Mouse (Mus musculus): ENCODE results near the gene Pim1. TPM values are rescaled to one million over a fixed set of nuclear protein-coding genes. Genes with fewer than 3 reads are reported as not detected.

Gene Pim1
- polyA plus RNA-seq, 1 experiment from 2014 or later: 7.6 TPM

DNA sequence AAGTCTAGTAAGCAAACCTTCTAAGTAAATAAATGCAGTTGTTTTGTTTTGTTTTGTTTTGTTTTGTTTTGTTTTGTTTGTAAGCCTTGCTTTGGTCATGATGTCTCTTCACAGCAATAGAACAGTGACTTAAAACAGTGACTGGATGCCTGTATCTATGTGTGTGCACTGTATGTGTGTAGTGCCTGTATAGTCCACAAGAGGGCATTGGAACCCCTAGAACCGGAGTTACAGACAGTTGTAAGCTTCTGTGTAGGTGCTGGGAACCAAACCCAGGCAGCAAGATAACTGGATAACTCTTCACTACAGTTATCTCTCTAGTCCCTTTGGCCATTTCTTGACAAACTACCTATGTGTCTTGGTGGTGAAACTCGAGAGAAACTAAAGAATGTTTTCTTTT is 35.1 kb downstream of the Pim1 start:
- Histone ChIP-seq H3K4me1 (ENCODE audit: control insufficient read depth, insufficient read depth, low read length) (no peaks in the 10 kb centered on the region), H3K36me3 (ENCODE audit: control insufficient read depth, insufficient read depth, low read length) (no peaks in the 10 kb centered on the region), H3K4me2 (ENCODE audit: low read depth, low read length) (no peak overlapping the region), H3K27me3 (ENCODE audit: control insufficient read depth, insufficient read depth, low read length) (no peaks in the 10 kb centered on the region), H3K9ac (replicated peaks; ENCODE audit: low read depth, low read length) (no peak overlapping the region), H3K9me3 (ENCODE audit: control insufficient read depth, low read length) (0 out of 2 replicates have a peak, but pooled peaks cover 2% of the 10 kb centered on the region), H3K27ac (ENCODE audit: low read depth, low read length) (no peak overlapping the region), H3K4me3 (ENCODE audit: low read depth, low read length) (no peak overlapping the region)
- WGBS: 79% methylated on average over 2 of the region's 2 CpGs
- ATAC-seq (ENCODE audit: low read depth): no peak

DNA sequence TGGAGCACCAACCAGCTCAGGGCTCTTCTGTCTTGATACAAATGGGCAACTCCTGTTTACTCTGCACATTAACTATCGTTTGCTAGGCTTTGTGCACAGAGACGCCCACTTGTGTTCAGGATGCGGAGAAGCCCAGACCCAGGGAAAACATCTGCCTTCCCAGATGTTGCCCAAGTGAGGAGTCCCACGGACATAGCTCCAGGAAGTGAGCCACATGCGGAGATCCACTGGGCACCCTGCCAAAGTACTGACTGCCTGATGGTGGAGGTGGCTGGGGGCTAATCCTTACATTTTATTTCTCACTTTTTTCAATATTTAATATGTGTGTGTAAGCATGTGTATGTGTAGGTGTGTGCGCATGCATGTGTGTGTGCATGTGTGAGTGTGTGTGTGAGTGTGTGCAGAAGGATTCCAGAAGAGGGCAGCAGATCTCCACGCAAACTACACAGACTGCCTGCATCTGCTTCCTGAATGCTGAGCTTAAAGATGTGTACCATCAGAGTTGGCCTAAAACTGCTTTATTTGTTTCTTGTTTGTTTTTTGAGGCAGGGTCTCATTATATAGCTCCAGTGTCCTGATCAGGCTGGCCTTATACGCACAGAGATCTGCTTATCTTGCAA is 38.1 kb downstream of the Pim1 start:
- Histone ChIP-seq H3K36me3 (ENCODE audit: control insufficient read depth, insufficient read depth, low read length) (no peaks in the 10 kb centered on the region), H3K27ac (ENCODE audit: low read depth, low read length) (no peak overlapping the region)
- ATAC-seq (ENCODE audit: low read depth): no peak

GRCm38 (mm10) chr17:29530508-29530907 is 40.0 kb downstream of the Pim1 start:
- Histone ChIP-seq H3K27ac (ENCODE audit: low read depth, low read length) (no peak overlapping the region), H3K9me3 (ENCODE audit: control insufficient read depth, low read length) (0 out of 2 replicates have a peak, but pooled peaks cover 2% of the 10 kb centered on the region), H3K4me3 (ENCODE audit: low read depth, low read length) (no peak overlapping the region), H3K4me2 (ENCODE audit: low read depth, low read length) (no peak overlapping the region), H3K9ac (replicated peaks; ENCODE audit: low read depth, low read length) (no peak overlapping the region), H3K36me3 (ENCODE audit: control insufficient read depth, insufficient read depth, low read length) (no peaks in the 10 kb centered on the region), H3K4me1 (ENCODE audit: control insufficient read depth, insufficient read depth, low read length) (no peaks in the 10 kb centered on the region), H3K27me3 (ENCODE audit: control insufficient read depth, insufficient read depth, low read length) (no peaks in the 10 kb centered on the region)
- WGBS: 81% methylated on average over 6 of the region's 6 CpGs
- ATAC-seq (ENCODE audit: low read depth): no peak

More for the DNA sequence above, 38.1 kb downstream of the Pim1 start:
- no peak overlapping the region for H3K4me3 ChIP-seq (ENCODE audit: low read depth, low read length)
- H3K9me3 ChIP-seq (ENCODE audit: control insufficient read depth, low read length): 0 out of 2 replicates have a peak, but pooled peaks cover 2% of the 10 kb centered on the region
- no peaks in the 10 kb centered on the region for H3K4me1 ChIP-seq (ENCODE audit: control insufficient read depth, insufficient read depth, low read length)
- H3K9ac ChIP-seq (replicated peaks; ENCODE audit: low read depth, low read length): no peak overlapping the region
- no peaks in the 10 kb centered on the region for H3K27me3 ChIP-seq (ENCODE audit: control insufficient read depth, insufficient read depth, low read length)
- H3K4me2 ChIP-seq (ENCODE audit: low read depth, low read length): no peak overlapping the region
- WGBS: 77% methylated on average over 8 of the region's 8 CpGs

DNA sequence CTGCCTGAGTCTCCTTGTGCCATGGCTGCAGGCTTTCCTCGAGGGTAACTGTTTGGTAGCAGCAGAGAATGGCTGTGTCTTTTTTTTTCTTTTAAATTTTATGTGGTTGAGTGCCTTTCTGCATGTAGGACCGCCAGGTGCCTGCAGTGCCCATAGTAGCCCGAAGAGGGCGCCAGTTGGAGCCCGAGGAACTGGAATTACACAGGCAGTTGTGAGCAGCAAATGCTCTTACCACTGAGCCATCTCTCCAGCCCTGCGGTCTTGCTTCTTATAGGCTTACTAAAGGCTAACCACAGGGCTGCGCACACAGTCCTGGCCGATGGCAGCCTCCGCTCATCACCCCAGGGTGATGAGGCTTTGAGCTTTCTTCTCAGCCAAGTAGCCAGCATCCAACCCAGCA is 40.7 kb downstream of the Pim1 start:
- Histone ChIP-seq H3K27ac (ENCODE audit: low read depth, low read length) (no peak overlapping the region), H3K4me2 (ENCODE audit: low read depth, low read length) (no peak overlapping the region), H3K36me3 (ENCODE audit: control insufficient read depth, insufficient read depth, low read length) (no peaks in the 10 kb centered on the region), H3K9me3 (ENCODE audit: control insufficient read depth, low read length) (no peaks in the 10 kb centered on the region), H3K4me1 (ENCODE audit: control insufficient read depth, insufficient read depth, low read length) (no peaks in the 10 kb centered on the region), H3K4me3 (ENCODE audit: low read depth, low read length) (no peak overlapping the region), H3K27me3 (ENCODE audit: control insufficient read depth, insufficient read depth, low read length) (no peaks in the 10 kb centered on the region), H3K9ac (replicated peaks; ENCODE audit: low read depth, low read length) (no peak overlapping the region)
- ATAC-seq (ENCODE audit: low read depth): no peak
- WGBS: 80% methylated on average over 9 of the region's 9 CpGs

DNA sequence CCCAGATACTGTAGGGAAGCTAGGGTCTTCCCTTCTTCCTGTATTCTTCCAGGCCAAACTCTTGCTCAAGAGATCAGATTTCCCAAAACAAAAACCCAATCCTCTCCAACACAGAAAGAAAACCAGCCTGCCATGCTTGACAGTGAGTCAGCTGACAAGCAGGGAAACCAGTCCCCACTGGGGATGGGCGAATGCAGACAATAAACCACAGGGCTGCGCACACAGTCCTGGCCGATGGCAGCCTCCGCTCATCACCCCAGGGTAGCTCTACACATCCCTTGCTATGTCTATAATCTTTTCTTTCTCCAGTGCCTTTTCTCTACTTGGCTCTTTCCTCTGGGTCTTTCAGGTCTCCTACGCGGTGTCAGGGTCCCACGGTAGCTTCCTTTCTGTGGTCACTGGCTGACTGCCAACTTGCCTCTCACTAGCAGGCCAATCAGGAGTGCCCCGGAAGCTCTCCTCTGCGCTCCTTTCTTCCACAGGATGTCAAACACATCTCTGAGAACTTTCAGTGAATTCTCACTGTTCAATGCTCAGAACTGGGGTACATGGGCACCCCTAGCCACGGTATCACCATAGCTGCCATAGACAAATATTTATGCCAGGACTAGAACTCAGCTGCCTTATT is 41.3 kb downstream of the Pim1 start:
- Histone ChIP-seq H3K36me3 (ENCODE audit: control insufficient read depth, insufficient read depth, low read length) (no peaks in the 10 kb centered on the region), H3K9ac (replicated peaks; ENCODE audit: low read depth, low read length) (no peak overlapping the region), H3K27ac (ENCODE audit: low read depth, low read length) (no peak overlapping the region), H3K4me1 (ENCODE audit: control insufficient read depth, insufficient read depth, low read length) (no peaks in the 10 kb centered on the region), H3K9me3 (ENCODE audit: control insufficient read depth, low read length) (no peaks in the 10 kb centered on the region), H3K27me3 (ENCODE audit: control insufficient read depth, insufficient read depth, low read length) (no peaks in the 10 kb centered on the region), H3K4me2 (ENCODE audit: low read depth, low read length) (no peak overlapping the region), H3K4me3 (ENCODE audit: low read depth, low read length) (no peak overlapping the region)
- ATAC-seq (ENCODE audit: low read depth): no peak
- 53% methylated on average over 10 of the region's 10 CpGs for WGBS

DNA sequence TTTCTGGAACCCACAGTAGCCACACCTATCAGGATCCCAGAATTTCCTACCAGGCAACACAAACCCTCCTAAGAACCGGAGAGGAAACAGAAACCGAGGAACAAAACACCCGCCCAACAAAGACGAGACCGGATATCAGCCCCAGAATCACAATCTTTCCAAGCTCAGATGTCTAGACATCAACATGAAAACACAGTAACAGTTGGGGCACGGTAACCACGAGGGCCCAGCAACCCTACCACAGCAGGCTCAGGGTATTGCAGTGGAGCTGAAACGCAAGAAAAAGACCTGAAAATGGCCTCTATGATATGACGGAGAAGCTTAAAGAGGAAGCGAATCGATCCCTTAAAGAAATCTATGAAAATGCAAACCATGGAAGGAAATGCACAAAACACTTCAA is 43.3 kb downstream of the Pim1 start:
- no peak overlapping the region for H3K4me2 ChIP-seq (ENCODE audit: low read depth, low read length)
- H3K9ac ChIP-seq (replicated peaks; ENCODE audit: low read depth, low read length): no peak overlapping the region
- H3K4me1 ChIP-seq (ENCODE audit: control insufficient read depth, insufficient read depth, low read length): no peaks in the 10 kb centered on the region
- WGBS: 92% methylated on average over 11 of the region's 11 CpGs
- no peaks in the 10 kb centered on the region for H3K27me3 ChIP-seq (ENCODE audit: control insufficient read depth, insufficient read depth, low read length)
- ATAC-seq (ENCODE audit: low read depth): no peak
- H3K4me3 ChIP-seq (ENCODE audit: low read depth, low read length): no peak overlapping the region
- no peak overlapping the region for H3K27ac ChIP-seq (ENCODE audit: low read depth, low read length)
- H3K36me3 ChIP-seq (ENCODE audit: control insufficient read depth, insufficient read depth, low read length): no peaks in the 10 kb centered on the region
- H3K9me3 ChIP-seq (ENCODE audit: control insufficient read depth, low read length): no peaks in the 10 kb centered on the region

DNA sequence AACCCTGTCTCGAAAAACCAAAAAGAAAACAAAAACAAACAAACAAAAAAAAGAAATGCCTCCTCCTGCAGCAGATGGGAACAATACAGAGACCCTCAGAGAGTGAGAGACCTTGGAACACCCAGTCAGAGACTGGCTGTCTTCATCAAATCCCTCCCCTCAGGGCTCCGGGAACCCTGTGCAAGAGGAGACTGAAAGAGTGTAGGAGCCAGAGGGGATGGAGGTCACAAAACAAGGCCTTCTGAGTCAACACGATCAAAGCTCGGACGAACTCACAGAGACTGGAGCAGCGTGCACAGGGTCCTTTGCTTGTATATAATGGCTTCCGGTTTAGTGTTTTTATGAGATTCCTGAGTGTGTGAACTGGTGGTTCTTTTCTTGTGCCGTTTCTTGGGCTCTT is 49.9 kb downstream of the Pim1 start:
- no peaks in the 10 kb centered on the region for H3K4me1 ChIP-seq (ENCODE audit: control insufficient read depth, insufficient read depth, low read length)
- ATAC-seq (ENCODE audit: low read depth): no peak
- no peak overlapping the region for H3K4me3 ChIP-seq (ENCODE audit: low read depth, low read length)
- H3K36me3 ChIP-seq (ENCODE audit: control insufficient read depth, insufficient read depth, low read length): no peaks in the 10 kb centered on the region
- H3K27me3 ChIP-seq (ENCODE audit: control insufficient read depth, insufficient read depth, low read length): no peaks in the 10 kb centered on the region
- H3K9ac ChIP-seq (replicated peaks; ENCODE audit: low read depth, low read length): no peak overlapping the region
- 86% methylated on average over 8 of the region's 8 CpGs for WGBS
- H3K9me3 ChIP-seq (ENCODE audit: control insufficient read depth, low read length): no peaks in the 10 kb centered on the region
- no peak overlapping the region for H3K27ac ChIP-seq (ENCODE audit: low read depth, low read length)
- no peak overlapping the region for H3K4me2 ChIP-seq (ENCODE audit: low read depth, low read length)

GRCm38 (mm10) chr17:29541419-29541818 is 50.9 kb downstream of the Pim1 start:
- no peak for ATAC-seq (ENCODE audit: low read depth)
- no peaks in the 10 kb centered on the region for H3K4me1 ChIP-seq (ENCODE audit: control insufficient read depth, insufficient read depth, low read length)

DNA sequence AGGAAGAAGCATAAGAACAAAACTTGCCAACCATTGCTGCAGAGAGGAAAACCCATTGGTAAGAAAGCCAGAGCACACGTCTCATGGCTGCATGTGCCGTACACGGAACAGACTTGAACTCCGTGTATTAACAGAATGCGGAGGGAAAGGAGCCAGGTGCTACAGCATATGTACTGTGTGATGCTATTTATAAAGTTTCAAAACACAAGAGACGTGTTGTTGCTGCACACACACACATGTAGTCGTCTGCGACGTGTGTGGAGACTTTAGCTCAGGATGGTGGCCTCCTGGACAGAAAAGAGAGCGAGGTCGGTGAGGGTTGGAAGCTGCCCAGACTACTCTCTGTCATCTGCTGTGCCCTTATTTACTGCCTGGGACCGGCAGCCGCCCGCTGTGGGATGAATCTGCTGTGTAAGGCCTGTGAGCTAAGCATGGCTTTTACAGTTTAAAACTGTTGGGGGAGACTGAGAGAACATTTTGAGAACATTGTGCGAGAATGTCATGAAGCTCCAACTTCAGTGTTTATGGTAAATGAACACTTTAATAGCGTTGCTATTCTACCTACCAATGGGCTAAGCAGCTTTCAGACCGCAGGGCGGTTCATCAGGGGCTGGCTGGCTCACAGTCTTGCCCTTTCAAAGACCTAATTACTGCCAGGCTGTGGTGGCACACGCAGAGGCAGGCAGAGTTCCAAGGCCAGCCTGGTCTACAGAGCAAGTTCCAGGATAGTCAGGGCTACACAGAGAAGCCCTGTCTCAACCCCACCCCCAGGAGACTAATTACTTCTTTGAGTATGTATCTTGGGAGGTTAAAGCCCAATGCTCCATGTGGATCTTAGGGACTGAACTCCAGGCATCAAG is 52.5 kb downstream of the Pim1 start:
- Histone ChIP-seq H3K4me2 (ENCODE audit: low read depth, low read length) (no peak overlapping the region), H3K4me1 (ENCODE audit: control insufficient read depth, insufficient read depth, low read length) (no peaks in the 10 kb centered on the region), H3K36me3 (ENCODE audit: control insufficient read depth, insufficient read depth, low read length) (no peaks in the 10 kb centered on the region), H3K9me3 (ENCODE audit: control insufficient read depth, low read length) (no peaks in the 10 kb centered on the region), H3K27me3 (ENCODE audit: control insufficient read depth, insufficient read depth, low read length) (no peaks in the 10 kb centered on the region), H3K9ac (replicated peaks; ENCODE audit: low read depth, low read length) (no peak overlapping the region), H3K27ac (ENCODE audit: low read depth, low read length) (no peak overlapping the region), H3K4me3 (ENCODE audit: low read depth, low read length) (no peak overlapping the region)
- WGBS: 92% methylated on average over 19 of the region's 19 CpGs
- ATAC-seq (ENCODE audit: low read depth): no peak

More at GRCm38 (mm10) chr17:29541419-29541818, 50.9 kb downstream of the Pim1 start:
- no peak overlapping the region for H3K4me2 ChIP-seq (ENCODE audit: low read depth, low read length)
- no peak overlapping the region for H3K27ac ChIP-seq (ENCODE audit: low read depth, low read length)
- H3K9ac ChIP-seq (replicated peaks; ENCODE audit: low read depth, low read length): no peak overlapping the region
- no peaks in the 10 kb centered on the region for H3K9me3 ChIP-seq (ENCODE audit: control insufficient read depth, low read length)
- no peak overlapping the region for H3K4me3 ChIP-seq (ENCODE audit: low read depth, low read length)
- no peaks in the 10 kb centered on the region for H3K27me3 ChIP-seq (ENCODE audit: control insufficient read depth, insufficient read depth, low read length)
- WGBS: 66% methylated on average over 14 of the region's 14 CpGs
- no peaks in the 10 kb centered on the region for H3K36me3 ChIP-seq (ENCODE audit: control insufficient read depth, insufficient read depth, low read length)
